Mouse (Mus musculus): Measurements from ENCODE around the gene Lrp1.

Gene Lrp1

DNA sequence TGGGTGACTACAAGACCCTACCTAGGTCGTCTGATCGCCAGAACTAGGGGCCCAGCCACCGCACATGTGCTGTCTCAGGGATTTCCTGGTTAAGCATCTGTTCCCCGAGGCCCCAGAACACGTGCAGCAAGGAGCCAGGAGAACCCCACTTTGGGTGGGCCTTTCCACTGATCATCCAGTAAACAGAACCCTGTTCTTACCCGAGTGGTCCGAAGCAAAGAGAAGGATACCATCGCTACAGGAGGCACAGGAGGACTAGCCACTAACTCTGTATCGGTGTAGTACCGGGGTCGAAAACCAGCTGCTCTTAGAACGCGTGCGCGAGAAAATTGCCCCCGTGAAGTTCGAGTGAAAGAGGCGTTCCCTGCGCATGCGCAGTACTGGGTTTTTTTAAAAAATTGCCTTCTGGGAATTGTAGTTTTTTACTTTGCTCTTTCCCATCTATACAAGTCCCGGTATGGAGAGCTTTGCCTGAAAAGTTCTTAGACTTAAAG, 98.8 kb downstream of the Lrp1 start, which contains the start of gene Shmt2:
Gene Shmt2 (minus strand): TSS at position 357 of the 494 bp plus-strand sequence.
- peak; percentile 86 for DNase-seq (ENCODE audit: low read depth, low spot score)

DNA sequence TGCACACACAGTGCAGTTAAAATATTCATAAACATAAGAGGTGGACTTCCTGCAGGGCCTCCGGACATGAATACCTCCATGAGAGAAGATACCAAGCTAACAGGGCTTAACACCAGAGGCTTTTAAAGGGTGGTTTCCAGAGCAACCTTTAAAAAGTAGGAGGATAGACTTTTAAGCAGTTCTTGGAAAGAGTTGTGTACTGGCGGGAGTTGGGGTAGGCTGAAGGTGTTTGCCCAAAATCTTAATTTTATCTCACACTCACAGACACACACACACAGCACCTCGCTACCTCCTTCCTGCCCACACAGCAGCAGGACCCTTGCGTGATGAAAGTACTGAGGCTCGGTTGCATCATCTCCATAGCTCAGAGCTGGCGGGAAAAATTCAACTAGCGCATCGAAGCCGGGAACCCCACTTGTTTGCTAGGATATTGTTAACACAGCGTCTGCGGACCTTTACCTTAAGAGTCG, 99.3 kb downstream of the Lrp1 start:
- DNase-seq (ENCODE audit: low read depth, low spot score), result peak; percentile 53

DNA sequence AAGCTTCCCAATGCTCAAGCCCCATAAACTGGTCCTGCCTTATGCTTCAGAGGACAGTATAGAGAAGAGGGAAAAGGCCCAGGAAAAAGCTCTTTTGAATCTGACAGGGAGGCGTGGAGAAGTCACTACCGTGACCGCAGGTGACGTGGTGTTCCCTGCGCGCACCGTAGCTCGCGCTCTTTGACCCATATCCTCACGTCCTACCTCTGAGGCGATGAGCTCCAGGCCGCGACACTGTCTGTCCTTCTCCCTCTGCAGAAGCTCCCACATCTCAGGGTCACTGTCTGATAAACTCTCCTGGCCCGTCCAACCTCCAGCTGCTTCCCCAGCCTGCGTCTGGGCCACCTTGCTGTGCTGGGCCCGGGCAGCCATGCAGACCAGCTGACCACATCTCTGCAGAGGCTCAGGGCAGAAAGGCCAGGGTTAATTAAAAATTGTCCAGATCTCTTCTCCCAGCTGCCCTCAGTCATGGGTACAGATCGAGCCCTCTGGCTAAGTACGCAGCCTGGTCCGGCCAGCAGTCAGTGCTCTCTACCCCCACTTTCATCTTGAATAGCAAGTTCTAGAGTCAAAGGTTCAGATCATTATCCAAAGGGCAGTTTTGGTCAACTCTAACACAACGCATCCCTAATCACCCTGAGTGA, 100.1 kb downstream of the Lrp1 start:
- peak; percentile 1 for DNase-seq (ENCODE audit: low read depth, low spot score)

DNA sequence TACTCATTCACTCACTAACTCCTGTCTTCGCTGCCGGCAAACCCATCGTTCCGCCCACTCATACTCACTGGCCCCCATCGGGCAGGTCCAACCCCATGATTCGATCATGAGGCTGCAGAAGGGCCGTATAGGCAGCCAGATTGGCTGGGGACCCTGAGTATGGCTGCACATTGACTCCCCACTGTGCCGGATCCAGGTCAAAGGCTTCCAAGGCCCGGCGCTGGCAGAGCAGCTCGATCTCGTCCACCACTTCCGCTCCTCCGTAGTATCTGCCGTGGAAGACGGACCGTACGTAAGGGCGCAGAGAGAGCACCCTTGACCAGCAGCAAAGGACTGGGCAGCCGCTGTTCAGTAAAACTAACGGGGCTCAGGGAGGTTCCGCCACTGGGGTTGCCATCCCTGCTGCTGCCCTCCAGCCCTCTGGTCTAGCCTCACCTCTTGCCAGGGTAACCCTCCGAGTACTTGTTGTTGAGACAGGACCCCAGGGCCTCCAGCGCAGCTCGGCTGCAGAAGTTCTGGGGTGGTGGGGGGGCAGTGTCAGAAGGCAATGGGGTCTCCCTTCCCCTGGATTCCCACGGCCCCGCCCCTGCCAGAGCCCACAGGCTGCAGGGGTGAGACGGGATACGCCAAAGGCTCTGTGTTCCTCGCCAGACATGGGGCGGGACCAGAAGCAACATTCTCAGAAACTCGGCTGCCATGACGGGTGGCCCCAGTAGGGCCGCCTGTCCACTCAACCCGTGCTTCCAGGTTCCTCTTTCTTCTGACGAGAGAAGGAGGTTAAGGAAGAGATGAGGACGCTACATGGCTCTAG, 100.8 kb downstream of the Lrp1 start:
- no peak for DNase-seq (ENCODE audit: low read depth, low spot score)

DNA sequence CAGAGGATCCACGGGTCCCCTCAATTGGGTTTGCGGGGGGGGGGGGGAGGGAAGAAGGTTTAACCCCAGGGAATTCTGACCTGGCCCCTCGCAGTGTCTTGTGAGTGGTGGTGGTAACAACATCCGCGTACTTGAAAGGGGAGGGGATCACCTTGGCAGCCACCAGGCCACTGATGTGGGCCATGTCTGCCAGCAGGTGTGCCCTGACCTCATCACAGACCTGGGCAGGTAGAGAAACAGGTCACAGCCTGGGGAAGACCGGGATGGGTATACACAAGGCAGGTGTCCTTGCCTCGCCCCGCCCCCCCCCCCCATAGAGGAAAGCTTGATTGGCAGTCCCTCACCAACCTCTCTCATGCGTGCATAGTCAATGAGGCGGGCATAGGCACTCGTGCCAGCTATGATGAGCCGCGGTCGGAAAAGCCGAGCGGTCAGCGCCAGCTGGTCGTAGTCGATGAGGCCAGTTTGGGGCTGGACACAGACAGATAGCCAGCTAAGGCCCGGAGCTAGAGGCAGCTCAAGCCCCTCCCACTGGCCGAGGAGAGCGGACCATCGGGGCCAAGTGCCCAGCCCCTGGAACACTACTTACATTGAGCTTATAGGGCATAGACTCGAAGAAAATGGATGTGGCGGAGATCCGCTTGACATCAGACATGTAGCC, 101.8 kb downstream of the Lrp1 start:
- no peak for DNase-seq (ENCODE audit: low read depth, low spot score)

DNA sequence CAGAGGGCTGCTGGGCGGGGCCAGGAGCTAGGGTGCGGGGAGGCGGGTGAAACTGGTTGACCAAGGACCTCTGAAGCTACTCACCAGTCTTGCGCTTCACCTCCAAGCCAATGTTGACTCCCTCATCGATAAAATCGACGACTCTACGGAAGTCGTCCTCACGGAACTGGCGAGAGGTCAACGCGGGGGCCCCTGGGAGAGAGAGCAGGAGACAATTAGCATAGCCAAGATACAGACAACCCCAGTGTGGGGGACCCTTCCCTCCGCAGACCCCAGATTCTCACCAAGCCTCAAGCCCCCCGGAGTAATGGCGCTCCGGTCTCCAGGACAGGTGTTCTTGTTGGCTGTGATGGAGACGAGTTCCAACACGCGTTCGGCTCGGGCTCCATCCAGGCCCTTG, 103.0 kb downstream of the Lrp1 start:
- DNase-seq (ENCODE audit: low read depth, low spot score), result no peak

DNA sequence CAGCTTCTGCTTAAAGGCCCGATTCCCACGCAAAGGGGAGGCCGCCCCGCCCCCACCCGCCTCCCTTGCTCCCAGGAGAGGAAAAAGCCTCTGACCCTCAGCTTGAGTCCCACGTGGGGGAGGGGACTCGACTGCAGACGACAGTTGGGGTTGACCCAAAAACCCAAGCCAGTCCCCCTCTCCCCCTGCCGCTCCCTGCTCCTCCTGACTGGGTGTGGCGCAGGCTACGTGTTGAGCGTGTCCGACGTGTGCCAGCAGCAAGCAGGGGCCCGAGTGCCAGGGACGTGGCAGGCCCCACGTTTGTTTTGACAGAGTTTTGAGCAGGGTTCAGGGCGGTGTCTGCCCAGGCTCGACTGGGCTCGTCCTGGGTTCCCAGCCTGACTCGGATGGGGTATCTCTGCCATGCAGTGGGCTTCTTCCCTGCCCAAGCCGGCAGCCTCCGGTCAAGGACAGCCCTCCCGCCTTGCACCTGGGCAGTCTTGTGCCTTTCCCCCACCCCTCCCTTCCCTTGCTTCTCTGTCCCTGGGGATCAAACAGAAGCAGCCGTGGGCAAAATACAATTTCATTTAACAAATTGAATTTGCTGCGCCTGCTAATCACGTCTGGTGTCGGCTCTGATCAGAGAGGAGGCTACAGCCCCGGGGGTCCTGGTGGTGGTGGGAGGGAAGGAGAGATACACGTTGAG, 104.2 kb downstream of the Lrp1 start:
- no peak for DNase-seq (ENCODE audit: low read depth, low spot score)

DNA sequence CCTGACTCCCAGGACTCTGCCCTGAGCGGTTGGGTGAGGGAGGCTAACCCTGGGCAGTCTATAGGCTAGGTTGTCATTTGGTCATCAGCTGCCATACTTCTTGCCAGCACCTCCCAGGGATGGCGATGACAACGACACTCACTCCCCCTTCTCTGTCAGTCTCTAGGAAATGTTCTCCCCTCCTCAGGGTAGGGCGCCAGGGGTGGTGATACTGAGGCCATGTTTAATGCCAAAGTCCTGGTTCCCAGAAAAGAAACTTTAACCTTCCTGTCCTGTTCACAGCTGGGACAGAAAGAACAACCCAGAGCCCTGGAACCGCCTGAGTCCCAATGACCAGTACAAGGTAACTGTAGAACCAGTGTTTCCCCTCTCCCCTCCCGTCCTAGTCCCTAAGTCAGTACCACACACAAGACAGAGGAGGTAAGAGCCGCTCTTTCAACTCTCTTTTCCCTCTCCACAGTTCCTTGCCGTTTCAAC, 104.9 kb downstream of the Lrp1 start:
- DNase-seq (ENCODE audit: low read depth, low spot score), result no peak

DNA sequence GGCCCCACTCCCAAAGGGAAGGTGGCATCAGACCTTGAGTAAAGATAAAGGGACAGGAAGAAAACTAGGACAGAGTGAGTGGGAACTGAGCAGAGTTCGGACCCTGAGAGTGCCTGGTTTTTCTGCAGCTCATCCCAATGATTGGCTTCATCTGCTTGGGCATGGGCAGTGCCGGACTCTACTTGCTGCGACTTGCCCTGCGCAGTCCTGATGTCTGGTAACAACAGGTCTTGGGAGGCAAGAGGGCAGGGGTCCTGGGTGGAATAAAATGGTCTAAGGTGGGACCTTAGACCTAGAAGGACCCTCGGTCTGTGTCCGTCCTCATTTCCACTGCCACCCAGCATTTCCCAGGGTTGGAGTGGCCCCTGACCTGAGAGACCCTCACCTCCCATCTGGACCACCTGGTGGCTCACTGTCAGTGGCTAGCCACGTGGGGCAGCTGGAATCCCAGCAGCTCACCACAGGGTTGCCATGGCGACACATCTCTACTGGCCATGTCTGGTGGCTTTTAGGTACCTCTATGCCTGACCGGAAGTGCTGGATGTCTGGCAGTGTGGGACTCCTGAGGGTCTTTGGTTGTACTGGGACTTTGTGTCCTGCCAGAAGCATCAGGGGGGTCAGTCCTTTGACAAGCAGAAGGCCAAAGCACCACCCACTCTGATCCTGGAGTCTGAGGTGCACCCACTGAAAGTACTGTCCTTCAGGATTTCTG, 105.5 kb downstream of the Lrp1 start:
- no peak for DNase-seq (ENCODE audit: low read depth, low spot score)

DNA sequence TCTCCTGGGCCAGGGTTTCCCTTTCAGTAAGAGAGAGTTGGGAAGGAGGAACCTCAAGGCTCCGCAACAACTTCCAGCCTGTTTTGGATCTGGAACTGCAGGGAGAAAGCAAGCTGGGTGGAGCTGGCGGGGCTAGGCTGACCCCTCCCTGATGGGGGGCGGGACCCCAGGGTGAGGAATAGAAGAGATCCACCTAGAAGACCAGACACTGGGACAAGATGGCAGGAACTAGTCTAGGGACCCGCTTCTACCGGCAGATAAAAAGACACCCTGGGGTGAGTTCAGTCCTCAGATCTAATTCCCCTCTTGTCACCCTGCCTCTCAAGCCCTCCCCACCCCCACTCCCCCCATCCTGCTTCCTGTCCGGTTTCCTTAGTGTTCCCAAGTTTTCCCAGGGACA, 106.2 kb downstream of the Lrp1 start, which contains the start of gene Ndufa4l2:
Gene Ndufa4l2 (plus strand): TSS at position 204 of the 400 bp plus-strand sequence.
- DNase-seq (ENCODE audit: low read depth, low spot score), result no peak

DNA sequence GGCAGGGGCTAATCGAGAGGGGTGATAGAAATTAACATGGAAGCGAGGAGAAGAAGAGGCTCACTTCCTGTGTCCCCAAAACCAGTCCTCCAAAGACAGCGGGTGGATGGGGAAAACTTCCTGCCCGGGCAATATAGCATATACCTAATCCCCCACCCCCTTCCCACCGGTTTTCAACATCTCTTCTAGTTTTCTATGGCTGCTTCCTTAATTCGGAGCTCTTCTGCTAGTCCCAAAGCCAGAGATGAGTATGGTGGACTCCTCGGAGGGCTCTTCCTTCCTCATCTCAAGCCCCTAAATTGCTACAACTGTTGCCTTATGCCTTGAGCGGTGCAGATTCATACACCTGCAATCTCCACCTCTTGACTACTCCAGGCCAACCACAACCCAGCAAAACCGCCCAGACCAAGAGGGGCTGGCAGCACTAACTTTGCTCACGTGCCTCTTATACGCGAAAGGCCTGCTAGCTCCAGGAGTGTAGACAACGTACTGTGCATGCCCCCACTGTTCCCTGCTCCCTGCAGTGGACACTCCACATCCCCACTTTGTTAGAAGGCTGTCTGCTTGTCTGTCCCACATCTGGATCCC, 106.7 kb downstream of the Lrp1 start:
- DNase-seq (ENCODE audit: low read depth, low spot score), result no peak

DNA sequence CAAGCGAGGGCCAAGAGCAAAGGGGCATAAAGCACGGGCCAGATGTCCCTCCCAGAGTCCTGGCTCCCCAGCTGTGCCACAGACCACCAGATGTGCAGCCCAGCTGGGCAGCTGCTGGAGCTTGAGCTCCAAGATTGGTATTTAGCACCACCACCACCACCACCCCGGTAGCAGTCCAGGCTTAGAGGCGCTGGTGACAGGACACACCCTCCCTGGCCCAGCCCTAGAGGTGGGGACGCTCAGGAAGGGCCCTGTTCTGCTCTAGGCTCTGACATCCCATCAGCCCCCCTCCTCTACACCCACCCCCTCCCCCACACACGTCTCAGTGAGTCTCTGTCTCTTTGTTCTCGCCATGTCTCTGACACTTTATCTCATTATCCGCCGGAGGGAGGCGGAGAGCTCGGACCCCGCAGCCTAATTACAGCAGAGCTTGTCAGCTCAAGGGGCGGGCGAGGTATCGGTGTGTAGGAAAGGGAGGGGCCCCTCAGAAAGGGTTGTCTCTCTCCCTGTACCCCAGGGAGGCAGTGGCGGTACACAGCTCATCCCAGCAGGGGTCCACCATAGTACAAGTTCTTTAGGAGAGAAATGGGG, 107.4 kb downstream of the Lrp1 start:
- peak; percentile 31 for DNase-seq (ENCODE audit: low read depth, low spot score)

DNA sequence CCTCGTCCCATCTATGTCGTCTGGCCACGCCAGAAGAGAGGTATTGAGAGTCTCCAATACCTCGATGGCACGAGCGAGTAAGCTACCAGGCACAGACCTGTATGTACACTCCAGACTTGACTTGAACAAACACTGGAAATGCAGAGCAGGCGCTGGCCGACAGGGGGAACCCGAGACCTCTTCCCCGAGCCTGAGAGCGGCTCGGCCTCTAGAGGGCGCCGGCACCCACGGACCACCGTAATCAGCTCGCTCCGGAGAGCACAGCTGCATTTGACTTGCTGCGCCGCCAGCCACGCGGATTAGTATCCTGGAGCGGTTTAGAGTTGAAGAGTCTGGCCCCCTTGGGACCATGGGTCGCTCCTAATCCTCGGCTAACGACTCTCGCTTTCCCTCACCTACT, 108.1 kb downstream of the Lrp1 start:
- peak; percentile 92 for DNase-seq (ENCODE audit: low read depth, low spot score)

DNA sequence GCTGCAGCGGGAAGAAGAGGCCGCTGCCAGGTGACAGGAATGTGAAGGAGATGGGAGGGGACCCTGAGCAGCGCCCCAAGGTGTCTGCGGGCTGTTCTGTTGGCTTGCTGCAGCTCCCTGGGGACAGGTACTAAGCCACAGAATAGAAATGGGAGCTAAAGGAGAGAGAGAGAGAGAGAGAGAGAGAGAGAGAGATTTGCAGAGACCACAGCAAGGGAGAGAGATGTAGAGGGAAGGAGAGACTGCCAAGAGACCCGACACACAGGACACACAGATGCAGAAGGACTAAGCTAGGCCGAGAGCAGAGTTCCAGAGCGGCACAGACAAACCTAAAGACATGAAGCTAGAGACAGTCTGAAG, 108.7 kb downstream of the Lrp1 start:
- DNase-seq (ENCODE audit: low read depth, low spot score), result no peak

DNA sequence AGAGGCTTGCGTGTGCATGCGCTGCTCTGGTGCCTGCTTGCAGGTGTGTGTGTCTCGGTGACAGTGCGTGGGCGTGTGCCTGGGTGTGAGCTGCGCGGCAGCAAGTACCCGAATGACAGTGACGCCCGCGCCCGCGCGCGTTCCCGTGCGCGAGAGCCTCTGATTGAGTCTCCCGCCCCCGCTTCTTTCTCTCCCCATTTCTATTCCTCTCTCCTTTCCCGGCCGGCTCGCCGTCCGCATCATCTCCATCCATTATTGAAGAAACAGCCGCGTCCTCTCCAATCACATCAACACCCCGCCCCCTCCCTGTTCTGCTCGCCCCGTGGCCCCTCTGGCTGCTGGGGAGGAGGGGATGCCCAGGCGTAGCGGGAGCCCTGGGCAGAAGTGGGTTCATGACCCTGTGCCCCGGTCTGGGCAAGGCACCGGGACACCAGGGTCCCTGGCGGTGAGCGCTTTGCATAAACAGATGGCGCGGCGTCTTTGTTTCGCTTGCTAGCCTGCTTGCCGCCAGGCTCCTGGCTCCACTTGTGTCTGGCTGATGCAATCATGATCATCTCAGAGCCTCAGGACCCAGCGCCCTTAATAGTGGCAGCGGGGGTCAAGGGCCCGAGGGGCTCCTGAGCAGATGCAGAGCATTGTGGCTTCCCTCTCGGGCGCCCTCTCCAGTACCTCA, 109.2 kb downstream of the Lrp1 start:
- DNase-seq (ENCODE audit: low read depth, low spot score), result peak; percentile 88

DNA sequence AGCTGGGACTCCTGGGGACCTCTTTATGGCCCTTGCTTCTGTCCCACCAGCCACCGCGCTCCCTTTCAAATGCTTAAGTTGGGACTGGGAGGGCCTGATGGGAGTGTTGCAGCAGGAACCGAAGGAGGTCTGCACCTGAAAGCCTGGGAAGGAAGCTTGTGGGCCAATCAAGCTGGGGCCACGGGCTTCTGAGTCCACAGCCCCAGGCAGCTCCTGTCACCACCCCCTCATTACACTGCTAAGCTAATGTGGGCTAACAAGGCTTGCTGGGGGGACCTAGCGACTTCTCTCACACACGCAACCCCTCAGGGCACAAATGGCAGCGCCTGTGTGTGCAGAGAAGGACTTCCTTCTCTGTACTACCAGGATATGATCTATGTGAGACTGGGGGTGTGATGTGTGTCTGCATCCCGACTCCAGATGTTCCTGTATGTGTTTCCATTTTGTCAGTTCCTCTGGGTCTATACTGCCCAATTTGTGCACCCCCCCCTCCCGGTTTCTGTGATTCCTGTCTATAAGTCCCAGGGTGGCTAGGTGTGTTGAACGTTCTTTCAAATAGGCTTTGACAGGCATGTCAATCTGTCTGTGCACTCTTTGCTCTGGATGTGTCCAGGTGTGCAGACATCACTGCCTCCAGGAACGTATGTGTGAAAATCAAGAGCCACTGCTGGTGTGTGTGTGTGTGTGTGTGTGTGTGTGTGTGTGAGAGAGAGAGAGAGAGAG, 109.9 kb downstream of the Lrp1 start:
- DNase-seq (ENCODE audit: low read depth, low spot score), result no peak

DNA sequence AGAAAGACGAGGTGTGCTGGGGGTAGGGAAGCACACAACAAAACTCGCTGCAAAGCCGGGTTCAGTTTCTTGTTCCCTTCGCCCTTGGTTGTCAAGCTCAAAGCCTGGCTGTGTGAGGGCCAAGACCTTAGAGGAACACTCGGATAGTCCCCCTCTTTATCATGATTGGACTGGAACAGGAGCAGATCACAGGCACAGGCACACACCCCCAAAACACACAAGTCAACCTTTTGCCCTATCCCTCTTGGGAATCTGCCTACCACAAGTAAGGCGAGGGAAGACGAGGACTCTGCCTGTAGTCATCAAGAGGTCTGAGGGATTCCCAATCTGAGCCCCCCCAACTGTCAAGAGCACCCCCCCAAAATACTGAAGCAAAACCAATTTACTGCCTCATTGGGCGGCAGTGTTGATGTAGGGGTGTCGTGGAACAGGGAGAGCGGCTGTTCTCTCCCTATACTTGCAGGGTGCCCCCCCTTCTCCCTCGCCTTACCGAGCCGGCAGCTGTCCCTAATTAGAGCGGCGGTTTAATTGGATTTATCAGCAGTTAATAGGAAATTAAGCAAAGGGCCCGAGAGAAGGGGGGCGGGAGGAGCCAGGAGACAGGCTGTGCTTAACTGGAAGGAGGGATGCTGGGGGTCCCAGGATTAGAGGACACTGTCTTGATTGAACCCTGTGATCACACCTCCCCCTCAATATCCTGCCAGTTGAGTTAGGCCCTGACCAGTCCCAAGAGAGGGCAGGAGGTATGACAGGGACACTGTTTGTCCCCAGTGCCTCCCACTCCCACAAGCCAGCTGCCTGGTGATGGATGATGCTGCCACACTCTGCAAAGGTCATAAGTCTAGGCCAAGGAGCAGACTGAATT, 110.9 kb downstream of the Lrp1 start:
- DNase-seq (ENCODE audit: low read depth, low spot score), result no peak
